Mouse (Mus musculus) layer of hippocampus, adult 9-10 months (tissue): ENCODE data around the gene Zmpste24.
A peak's percentile ranks its signal among the peaks of the same experiment; 100 is the strongest.
"Not testable (repeated sequence)": the region's sequence is repeated elsewhere in the genome, so short reads cannot be mapped to it uniquely, and the experiment has no call there.

Experiments
- DNase-seq: peaks from one replicate; pipeline ENCODE4 v3.0.0; 2022; ENCODE audit warnings: low spot score

The Zmpste24 gene

DNA sequence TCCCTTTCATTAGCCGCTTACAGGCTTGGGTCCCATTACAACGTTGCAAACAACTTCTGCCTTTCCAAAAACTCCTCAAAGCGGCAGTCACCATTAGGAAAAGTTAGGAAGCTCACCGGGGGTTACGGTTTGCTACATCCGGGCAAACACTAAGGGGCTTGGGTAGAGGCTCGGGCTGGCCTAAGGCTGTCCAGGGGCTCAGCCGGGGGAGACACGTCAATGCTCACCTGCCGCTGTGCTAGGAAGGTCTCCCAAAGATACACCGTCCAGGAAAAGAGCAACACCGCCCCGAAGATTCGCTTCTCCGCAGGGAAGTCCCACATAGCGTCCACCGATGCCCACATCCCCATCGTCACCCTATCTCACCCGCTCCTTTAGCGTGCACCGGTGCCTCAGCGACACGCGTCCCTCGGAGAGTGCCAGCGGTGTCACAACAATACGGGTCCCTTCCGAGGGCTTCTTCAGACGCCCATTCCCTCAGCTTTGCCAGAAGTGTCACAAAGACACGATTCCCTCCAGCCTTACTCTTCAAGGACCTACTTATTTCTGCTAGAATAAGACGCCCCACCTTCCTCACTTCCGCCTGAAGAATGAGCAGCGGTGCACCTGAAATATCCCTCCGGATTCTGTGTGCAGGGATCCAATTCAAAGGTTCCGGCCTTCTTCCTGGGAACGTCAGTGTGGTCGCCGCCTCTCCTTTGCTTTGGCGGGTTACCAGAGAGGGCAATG is at the start of gene Zmpste24:
Gene Zmpste24 (minus strand): TSS at position 592 of the 729 bp plus-strand sequence.
- peak; percentile 85 for DNase-seq

DNA sequence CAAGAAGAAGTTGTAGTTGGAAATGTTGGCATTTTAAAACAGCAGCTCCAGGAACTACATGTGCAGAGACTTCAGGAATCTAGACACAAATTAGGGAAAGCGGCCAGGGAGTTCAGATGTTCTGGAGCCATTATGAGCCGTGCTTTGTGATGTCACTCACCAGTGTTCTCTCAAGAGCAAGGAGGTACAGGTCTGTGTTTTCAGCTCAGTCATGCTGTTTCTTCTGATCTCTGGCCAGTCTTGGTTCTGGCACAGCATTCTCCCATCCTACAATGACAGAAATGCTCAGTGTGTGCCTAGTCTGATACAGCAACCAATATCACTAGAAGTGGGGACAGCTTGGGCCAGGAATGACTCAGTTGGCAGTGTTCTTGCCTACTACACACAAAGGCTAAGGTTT is 11.1 kb upstream of the Zmpste24 start, which contains the start of gene Tmco2:
Gene Tmco2 (minus strand): TSS at position 101 of the 400 bp plus-strand sequence.
- no peak for DNase-seq

DNA sequence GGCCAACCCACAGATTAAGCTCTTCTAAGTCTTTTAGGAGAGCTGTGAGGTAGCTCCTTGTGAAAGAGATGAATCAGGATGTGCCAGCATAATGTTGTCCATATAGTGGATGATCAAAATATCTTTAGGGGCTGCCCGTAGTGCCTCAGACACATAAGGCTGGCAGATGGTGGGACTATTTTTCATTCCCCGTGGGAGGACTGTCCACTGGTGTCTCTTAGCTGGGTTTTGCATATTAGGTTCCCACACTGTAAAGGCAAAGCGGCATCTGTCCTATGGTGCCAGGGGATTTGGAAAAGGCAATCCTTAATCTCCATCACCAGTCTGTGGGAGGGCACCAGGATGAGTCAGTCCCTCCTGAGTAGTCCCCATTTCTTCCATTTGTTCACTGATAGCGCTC is 5.3 kb upstream of the Zmpste24 start:
- no peak for DNase-seq

DNA sequence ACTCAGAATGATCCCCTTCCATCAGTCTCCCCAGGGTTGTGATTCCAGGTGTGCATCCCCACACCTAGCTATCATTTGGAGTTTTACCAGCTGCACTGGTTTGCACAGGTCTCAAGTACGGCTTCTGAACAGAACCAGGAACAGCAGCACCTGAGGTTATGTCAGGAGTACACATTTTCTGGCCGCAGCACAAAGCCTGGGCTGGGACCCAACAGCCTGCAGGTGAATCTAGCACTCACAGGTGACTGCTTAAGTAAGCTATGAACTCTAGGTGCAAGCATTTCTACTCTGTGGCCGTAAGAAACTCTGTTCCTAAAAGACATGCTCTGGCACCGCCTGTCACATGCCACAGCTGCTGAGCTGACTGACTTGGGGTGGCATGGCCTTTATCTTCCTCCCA is 7.8 kb downstream of the Zmpste24 start:
- no peak for DNase-seq

DNA sequence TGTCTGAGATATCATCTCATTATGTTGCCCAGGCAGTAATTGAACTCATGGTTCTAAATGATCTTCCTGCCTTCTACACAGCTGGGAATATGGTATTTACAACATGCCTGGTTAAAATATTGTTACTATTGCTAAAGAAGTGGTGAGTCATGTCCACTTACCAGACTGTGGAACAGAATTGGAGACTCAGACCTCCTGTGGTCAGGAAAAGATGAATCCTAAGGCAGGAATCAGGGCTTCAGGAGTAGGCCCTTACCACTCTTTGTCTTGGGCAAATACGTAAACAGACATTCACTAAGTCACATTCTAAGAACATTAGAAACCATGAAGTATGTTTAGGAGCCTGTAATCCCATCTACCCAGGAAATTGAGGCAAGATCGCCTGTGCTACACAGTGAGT is 9.3 kb downstream of the Zmpste24 start:
- DNase-seq = no peak

DNA sequence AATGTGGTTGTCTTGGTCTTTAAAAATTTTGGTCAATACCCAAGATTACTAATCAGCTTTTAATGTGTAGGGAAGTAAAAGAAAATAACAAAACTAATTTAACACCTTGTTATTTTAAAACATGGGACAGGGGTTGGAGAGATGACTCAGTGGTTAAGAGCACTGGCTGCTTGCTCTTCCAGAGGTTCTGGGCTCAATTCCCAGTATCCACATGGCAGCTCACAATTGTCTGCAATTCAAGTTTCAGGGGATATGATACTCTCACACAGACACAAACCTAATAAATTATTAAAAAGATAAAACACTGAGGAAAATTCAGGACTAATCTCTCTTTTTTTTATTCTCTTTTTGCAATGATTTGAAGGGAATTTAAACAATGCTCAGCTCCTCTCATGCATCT is 13.5 kb downstream of the Zmpste24 start:
- no peak for DNase-seq

DNA sequence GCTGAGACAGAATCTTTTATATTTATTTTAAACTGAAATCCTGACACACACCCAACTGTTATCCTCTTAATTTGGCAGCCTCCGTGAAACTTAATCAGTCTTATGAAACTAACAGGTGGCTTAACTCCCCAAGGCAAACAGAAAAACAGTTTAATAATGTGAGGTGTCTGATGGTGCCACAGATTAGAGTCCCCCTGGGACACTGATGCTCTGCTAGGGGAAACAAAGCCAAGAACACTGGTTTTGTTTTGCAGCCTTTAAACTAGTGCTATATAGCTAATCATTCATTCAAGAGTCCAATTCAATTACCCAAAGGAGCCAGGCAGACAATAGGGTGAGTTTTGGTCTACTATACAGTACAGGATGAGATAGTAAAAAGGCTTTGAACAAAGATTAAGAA is 17.6 kb downstream of the Zmpste24 start:
- no peak for DNase-seq

DNA sequence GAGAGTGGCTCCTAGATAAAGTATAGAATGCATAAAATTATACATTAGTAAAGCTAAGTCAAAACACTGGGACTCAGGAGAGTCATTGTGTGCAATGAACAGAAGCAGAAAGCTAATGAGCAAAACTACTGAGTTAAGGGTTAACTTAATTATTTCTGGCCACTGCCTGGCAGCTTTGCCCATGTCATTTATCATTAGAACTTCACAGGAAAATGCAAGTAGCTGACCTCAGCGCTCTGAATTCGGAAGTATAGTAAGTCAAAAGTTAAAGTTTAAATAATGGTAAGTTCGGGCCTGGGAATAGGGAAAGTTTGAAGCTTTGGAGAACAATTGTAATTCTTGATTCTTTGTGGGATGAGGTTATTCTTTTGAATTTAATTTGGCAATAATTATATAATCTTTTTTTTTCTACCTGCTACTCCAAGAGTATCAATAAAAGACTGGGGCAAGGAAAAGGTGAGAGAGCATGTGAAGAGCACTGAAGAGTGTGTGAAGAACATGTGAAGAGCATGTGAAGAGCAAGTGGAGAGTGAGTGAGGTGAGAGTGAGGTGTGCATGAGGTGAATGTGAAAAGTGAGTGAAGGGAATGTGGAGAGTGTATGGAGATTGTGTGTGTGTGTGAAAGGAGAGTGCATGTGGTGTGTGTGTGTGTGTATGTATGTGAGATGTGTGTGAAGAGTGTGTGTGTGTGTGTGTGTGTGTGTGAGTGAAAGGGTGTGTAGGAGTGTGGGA is 20.0 kb downstream of the Zmpste24 start:
- no peak for DNase-seq

DNA sequence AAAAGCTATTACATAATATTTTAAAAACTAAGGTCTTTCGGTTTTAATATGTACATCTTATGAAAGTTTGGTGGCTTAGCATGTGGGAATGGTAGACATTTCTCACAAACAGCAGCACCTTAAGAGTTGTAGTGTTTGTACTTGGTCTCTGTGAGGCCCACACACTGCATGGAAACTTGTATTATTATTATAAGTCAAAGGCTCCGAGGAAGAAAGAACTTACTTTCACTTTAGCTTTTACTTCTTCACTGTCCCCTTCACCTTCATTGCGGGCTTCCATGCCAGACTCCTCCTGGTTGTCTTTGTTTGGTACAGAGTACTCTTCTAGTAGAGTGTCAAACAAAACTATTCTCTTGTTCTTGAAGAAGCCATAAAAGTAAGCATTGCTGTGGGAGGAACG is 23.8 kb downstream of the Zmpste24 start:
- DNase-seq = no peak

DNA sequence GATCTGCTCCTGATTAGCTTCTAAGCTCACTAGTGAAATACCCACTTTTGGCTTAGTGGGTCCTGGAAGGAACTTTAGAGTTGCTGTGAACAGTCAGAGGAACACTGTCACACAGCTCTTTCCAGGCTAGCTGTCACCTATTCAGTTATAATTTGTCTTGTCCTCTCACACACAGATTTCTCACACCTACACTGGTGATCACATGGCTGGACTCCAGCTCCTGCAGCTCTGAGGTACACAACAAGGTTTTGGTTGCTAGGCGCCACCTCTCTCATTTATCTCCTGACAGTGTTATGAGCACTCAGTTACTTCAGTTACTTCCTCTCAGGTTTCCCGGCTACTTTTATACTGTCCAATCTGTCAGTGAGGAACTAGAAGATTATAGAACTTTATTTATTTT is 32.7 kb downstream of the Zmpste24 start:
- DNase-seq = no peak

DNA sequence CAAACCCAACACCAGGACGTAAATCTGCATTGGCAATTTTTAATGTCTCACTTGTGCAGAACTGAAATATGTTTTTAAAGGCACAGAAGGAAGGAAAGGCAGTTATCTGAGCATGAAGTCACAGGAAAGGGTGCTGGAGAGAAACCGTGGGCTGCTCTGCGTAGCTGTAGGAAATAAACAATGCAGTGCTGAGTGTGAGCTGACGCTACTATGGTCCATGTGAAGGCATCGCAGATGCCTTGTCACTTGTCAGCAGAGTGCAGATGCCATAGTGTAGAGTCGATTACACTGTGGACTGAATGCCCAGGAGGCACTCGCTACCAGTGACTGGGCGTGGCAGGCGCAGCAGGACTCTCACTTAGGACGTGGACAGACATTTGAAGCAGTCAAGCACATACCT is 38.8 kb downstream of the Zmpste24 start:
- not testable (repeated sequence) for DNase-seq

DNA sequence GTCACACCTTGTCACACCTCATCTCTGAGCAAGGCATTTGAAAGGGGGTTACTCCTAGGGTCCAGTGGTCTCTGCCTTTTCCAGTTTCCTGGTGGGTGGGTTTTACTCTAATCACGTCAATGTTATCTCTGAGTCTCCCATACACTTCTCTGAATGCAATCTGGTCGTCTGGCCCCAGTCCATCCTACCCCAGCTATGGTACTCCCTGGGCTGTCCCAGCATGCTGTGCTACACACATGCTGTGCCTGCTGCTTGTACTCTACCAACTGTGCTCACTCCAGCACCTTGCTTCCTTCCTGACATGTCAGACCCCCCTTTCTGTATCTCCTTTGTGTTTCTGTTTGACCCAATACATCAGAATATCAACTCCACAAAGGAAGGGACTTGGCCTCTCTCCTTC is 41.0 kb downstream of the Zmpste24 start:
- no peak for DNase-seq

DNA sequence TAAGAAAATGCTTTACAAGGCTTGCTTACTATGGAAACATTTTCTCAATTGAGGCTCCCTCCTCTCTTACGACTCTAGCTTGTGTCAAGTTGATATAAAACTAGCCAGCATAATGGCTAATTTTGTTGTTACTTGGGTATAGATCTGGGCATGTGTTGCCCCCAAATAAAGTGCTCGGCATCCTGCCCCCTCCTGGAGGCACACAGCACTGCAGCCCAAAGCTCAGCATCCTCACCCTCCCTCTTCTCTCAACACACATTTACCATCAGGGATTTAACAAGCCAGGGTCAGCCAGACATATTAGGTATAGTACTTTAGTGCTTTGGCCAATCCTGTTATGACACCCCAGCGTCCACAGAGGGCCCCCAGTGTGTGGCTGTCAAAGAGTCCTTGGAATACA is 41.7 kb downstream of the Zmpste24 start:
- DNase-seq = no peak

DNA sequence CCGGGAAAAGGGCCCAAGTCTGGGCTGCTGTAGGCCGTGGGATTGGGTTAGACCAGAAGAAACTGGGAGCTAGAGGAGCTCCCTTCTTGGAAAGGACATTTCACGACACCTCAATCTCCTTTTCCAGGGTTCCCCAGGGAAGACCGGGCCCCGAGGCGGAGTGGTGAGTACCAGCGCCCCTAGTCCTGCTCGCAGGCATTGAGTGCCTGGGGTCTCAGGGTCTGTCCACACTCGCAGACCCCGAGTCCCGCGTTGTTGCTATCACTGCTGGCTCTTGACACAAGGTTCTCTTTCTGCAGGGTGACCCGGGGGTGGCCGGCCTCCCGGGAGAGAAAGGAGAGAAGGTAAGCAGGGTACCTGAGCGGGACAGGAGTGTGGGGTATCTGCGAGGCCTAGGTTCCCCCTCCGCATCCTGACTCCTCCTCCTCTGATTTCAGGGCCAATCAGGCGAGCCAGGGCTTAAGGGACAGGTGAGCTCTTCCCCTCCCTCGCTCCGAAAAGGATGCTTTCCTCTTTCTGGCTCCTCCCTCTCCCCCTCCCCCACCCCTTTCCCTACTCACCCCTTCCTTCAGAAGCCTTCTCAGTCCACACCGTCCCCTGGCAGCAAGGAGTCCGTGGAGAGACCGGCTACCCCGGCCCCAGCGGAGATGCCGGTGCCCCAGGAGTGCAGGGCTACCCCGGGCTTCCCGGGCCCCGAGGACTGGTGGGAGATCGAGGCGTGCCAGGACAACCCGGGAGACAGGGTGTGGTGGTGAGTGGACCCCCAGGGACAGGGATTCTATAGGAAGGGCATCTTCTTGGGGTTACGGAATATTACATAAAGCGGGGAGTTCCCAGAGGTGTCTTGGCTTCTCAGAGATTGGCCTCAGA is 45.4 kb downstream of the Zmpste24 start:
- DNase-seq = no peak

DNA sequence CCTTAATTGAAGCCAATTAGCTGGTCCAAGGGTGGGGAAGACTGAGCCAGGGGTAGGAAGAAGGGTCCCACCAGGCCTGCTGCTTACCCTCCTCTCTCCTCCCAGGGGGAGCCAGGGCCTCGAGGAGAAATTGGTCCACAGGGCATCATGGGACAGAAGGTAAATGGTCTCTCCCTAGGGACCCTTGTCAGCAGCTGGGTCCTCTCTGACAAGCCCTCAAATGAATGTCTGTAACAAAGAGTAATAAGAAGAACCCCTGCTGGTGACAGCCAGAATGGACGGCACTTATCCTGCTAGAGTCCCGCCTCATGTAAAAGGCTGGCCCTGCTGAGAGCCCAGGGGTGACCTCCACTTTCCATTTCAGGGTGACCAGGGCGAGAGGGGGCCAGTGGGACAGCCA is 46.2 kb downstream of the Zmpste24 start:
- DNase-seq = no peak

DNA sequence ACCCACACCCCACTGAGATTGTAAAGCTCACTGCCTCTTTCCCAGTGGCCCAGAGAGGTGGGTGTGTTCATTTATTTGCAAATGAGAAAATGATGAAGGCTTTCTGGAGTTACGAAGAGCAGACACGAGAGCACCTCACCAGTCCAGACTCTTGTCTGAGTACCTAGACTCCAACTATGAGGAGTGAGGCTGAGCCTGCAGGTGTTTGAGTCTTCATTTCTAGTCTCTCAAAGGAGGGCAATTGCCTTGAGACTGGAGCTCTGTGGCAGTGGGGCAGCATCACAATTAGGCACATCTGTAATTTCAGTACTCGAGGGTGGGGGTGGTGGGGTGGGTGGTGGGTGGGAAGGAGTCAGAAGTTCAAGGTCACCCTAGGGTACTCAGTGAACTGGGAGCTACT is 55.1 kb downstream of the Zmpste24 start:
- no peak for DNase-seq

DNA sequence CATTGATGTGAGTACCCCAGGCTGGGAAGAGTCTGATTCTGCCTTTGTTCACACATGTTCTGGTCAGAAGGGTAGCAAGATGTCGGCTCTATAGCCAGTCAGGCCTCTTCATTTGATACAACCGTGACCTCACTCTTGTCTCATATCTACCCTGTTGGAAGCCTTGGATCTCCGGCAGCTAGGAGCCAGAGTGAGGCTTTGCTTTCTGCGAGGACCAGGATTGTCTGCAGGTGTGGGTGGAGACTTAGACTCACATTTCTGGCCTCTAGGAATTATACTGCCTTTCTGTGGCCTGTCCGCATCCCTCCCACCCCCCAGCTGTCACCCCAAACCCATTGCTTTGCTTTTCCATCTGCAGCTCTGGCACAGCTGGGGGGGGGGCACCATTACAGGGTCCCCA is 55.6 kb downstream of the Zmpste24 start:
- DNase-seq = no peak

DNA sequence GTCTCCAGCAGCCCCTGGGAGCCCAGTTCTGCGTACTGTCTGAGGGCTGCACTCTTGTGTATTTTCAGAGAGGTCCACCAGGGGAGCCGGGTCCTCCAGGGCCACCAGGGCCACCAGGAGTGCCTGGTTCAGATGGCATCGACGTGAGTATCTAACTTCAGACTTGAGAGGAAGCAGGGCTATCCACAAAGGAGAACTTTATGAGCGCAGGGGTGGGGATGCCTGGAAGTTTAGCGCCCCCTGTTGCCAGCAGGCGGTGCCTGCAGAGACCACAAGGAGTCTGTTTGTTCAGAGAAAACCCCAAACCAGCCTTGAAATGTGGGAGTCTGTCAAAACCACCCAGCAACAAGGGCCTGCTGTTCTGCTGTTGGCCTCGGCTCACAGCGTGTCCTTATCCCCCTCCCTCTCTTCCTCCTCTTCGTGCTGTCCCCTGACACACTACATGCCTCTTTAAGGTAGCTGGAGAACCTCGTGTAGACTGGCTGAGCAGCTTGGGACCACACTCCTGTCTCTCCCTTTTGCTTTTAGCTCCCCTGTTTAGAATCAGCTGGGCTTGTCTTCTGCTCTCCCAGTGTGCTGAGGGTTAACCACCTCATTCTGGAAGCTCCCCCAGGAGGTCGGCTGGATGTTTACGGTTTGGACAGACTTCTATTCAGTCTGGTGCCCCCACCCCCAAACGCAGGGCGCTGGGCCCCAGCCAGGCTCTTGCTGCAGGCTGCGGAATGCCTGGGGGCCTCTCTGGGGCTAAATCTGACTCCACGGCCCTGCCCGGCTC is 57.0 kb downstream of the Zmpste24 start:
- DNase-seq = peak; percentile 70

DNA sequence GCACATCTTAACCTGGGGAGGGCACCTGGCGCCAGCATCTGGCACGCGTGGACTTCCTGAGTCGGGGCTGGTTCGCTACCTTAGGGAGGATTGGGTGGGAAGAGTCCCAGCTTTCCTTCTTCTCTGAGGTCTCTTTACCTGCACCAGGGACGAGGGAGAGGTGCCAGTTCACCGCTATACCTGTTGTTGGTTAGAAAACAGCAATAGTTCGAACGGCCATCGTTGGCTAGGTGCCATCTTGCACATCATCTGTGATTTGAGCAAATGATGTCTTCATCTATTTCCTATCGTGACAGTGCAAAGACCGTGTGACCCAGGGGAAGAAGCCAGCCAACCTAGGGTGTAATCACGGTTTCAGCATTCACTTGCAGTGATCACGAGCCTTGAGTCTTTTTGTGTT is 57.7 kb downstream of the Zmpste24 start:
- no peak for DNase-seq

DNA sequence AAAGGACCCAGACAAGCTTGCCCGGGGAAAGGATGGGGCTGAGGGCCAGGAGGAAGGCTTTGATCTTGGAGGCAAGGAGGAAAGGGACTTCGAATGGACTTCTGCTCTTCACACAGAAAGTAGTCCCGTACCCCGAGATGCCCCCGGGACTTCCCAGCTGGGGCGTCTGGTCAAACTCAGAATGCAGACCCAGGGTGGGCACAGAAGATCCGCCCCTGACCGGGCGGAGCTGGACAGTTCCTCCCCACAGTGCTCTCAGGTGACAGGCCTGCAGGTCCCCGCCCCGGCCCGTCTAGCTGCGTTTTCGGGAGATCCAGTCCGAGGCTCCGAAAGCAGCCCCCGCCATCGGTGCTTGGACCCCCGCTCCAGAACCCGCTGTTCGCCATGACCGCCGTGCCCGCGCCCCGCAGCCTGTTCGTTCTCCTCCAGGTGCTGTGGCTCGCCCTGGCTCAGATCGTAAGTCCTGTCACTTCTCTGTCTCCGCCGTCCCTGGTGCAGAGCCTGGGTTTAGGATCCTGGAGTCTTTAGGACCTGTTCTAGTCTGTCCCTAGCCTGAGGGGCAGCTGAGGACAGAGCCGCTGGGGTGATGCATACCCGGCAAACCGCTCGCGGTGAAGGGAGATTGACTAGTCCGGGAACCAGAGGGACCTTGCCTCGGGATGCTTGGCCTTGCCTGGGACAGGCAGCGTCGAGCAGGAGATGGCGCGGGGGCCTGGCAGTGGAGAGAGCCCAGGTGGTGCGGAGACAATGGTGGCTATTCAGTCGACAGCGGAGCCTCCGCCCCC is 58.5 kb downstream of the Zmpste24 start, which contains the start of gene Col9a2:
Gene Col9a2 (plus strand): TSS at position 55 of the 785 bp plus-strand sequence.
- no peak for DNase-seq

DNA sequence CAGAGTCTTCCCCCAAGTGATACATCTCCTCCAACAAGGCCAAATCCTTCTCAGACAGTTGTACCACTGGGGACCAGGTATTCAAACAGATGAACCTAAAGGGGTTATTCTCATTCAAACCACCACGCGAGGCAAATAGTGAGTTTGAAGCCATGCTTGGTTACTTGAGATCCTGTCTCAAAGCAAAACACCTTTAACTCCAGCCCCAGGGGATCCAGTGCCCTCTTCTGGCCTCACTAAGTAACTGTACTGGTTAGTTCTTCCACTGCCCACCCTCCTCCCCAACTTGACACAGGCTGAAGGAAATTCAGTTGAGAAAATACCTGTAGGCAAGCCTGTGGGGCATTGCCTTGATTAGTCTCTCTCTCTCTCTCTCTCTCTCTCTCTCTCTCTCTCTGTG is 65.0 kb downstream of the Zmpste24 start:
- no peak for DNase-seq
